Comparison of ENCODE assay signal across 9 mouse cellular contexts in genomic region chr3:87809322-87809962, GRCm38 (mm10). TPM values are rescaled to one million over a fixed set of nuclear protein-coding genes. Genes with fewer than 3 reads are reported as not detected.
A peak's percentile ranks its signal among the peaks of the same experiment; 100 is the strongest.
DNase-seq lines count a peak whose midpoint lies in the region; ATAC-seq lines count a peak whose summit lies in the region.
"Had no signal": no experiment of that assay in that cellular context is flagged by ENCODE, and none has a peak within 500 bp of the region (broad histone marks: within the 10 kb centered on the region; RNA-seq: fewer than 3 reads in every experiment).

No protein-coding gene starts in this region.

- no peak overlapping the region for H3K27ac ChIP-seq in hindbrain, embryonic 11.5 days (ENCODE audit: low read depth, low read length)

- H3K9ac ChIP-seq in hindbrain, embryonic 11.5 days (ENCODE audit: low read depth, low read length) = no peak overlapping the region

- peak overlapping the region; percentile 14; the same call in 1 of the 2 replicates for H3K4me2 ChIP-seq in hindbrain, embryonic 11.5 days (replicated peaks; ENCODE audit: low read depth, low read length)

- peak overlapping the region; percentile 56 for H3K4me3 ChIP-seq in megakaryocyte, embryonic 14.5 days (replicated peaks)
- peak overlapping the region; percentile 8; the same call in 1 of the 2 replicates for H3K4me3 ChIP-seq in hindbrain, embryonic 11.5 days (ENCODE audit: low read depth, low read length)
- H3K4me3 ChIP-seq: myocyte had no signal

- DNase-seq in hindbrain, embryonic 11.5 days (ENCODE audit: low spot score) = no peak
- peak; percentile 21 for DNase-seq in liver
- DNase-seq in gastrocnemius, postnatal 36 days = no peak
- DNase-seq in frontal cortex, postnatal 10 days (ENCODE audit: low spot score in 2 of 2) = no peak

- WGBS in hindbrain, embryonic 11.5 days = 8% methylated on average over 28 of the region's 28 CpGs

- H3K27me3 ChIP-seq in megakaryocyte, embryonic 14.5 days (replicated peaks) = peaks cover 97% of the 10 kb centered on the region
- peaks cover 50% of the 10 kb centered on the region for H3K27me3 ChIP-seq in hindbrain, embryonic 11.5 days (ENCODE audit: control insufficient read depth, insufficient read depth, low read length)

- H3K36me3 ChIP-seq in megakaryocyte, embryonic 14.5 days (replicated peaks; ENCODE audit: low read length) = no peaks in the 10 kb centered on the region
- no peaks in the 10 kb centered on the region for H3K36me3 ChIP-seq in hindbrain, embryonic 11.5 days (ENCODE audit: control insufficient read depth, insufficient read depth, low read length)

- intact Hi-C loops in gastrocnemius, postnatal 36 days (cut with DNase I) = no loop called here

- no peak for ATAC-seq in megakaryocyte, adult 5-6 weeks (ENCODE audit: poor library complexity, severe bottlenecking)
- peak; percentile 54; the same call in 1 of the 2 replicates for ATAC-seq in hindbrain, embryonic 11.5 days (ENCODE audit: low FRiP score)
- ATAC-seq in frontal cortex, adult (ENCODE audit: low TSS enrichment) = no peak; the same call in 1 of the 2 replicates

- peaks cover 25% of the 10 kb centered on the region for H3K4me1 ChIP-seq in megakaryocyte, embryonic 14.5 days
- peaks cover 4% of the 10 kb centered on the region; the same call in 1 of the 2 replicates for H3K4me1 ChIP-seq in hindbrain, embryonic 11.5 days (replicated peaks; ENCODE audit: control insufficient read depth, insufficient read depth, low read length)

- H3K9me3 ChIP-seq in megakaryocyte, embryonic 14.5 days = no peaks in the 10 kb centered on the region
- no peaks in the 10 kb centered on the region for H3K9me3 ChIP-seq in hindbrain, embryonic 11.5 days (ENCODE audit: control insufficient read depth, low read length)

RNA-seq across cellular contexts. Expression of gene Insrr, which starts 12.7 kb away (rescaled TPM):
- not detected in 2 replicates for polyA plus RNA-seq in megakaryocyte, embryonic 14.5 days (2012; ENCODE audit: insufficient read depth, low replicate concordance)
- not detected in 2 replicates for total RNA-seq in megakaryocyte, adult 5-6 weeks (2015)
- total RNA-seq in megakaryocyte, adult 5-6 weeks (2017) = not detected in 2 replicates
- polyA plus RNA-seq in hindbrain, embryonic 11.5 days (2014; fragmentation: Nextera tagmentation; extraction: Ambion mirVana) = 0.36 and 0.83 TPM in 2 replicates
- not detected for total RNA-seq in gastrocnemius, postnatal 36 days (2021)
- total RNA-seq: gastrocnemius, adult 18-20 months had no signal
- polyA plus RNA-seq: myocyte had no signal

RNA-seq across cellular contexts. Expression of gene Ntrk1, which starts 14.5 kb away (rescaled TPM):
- not detected in 2 replicates for polyA plus RNA-seq in megakaryocyte, embryonic 14.5 days (2012; ENCODE audit: insufficient read depth, low replicate concordance)
- not detected in 2 replicates for total RNA-seq in megakaryocyte, adult 5-6 weeks (2015)
- not detected in 2 replicates for total RNA-seq in megakaryocyte, adult 5-6 weeks (2017)
- polyA plus RNA-seq in hindbrain, embryonic 11.5 days (2014; fragmentation: Nextera tagmentation; extraction: Ambion mirVana) = 6.7 and 8.5 TPM in 2 replicates
- not detected for total RNA-seq in gastrocnemius, postnatal 36 days (2021)
- total RNA-seq: gastrocnemius, adult 18-20 months had no signal
- polyA plus RNA-seq: myocyte had no signal

RNA-seq across cellular contexts. Expression of gene Pear1, which starts 14.7 kb away (rescaled TPM):
- polyA plus RNA-seq in megakaryocyte, embryonic 14.5 days (2012; ENCODE audit: insufficient read depth, low replicate concordance) = 164 and 715 TPM in 2 replicates
- 1.9 and 4.8 TPM in 2 replicates for total RNA-seq in megakaryocyte, adult 5-6 weeks (2015)
- total RNA-seq in megakaryocyte, adult 5-6 weeks (2017) = 0.77 and 2.6 TPM in 2 replicates
- polyA plus RNA-seq in hindbrain, embryonic 11.5 days (2014; fragmentation: Nextera tagmentation; extraction: Ambion mirVana) = 8.6 and 10.1 TPM in 2 replicates
- 1 to 10 TPM; 4.8 to 8.3 TPM for total RNA-seq in gastrocnemius, postnatal 36 days (2021)

RNA-seq across cellular contexts. Expression of gene Sh2d2a, which starts 37.1 kb away (rescaled TPM):
- polyA plus RNA-seq in megakaryocyte, embryonic 14.5 days (2012; ENCODE audit: insufficient read depth, low replicate concordance) = 0.12 TPM in 1 of 2 replicates, not detected in the other
- total RNA-seq in megakaryocyte, adult 5-6 weeks (2015) = 1.9 and 2.7 TPM in 2 replicates
- total RNA-seq in megakaryocyte, adult 5-6 weeks (2017) = 0.70 and 1.4 TPM in 2 replicates
- polyA plus RNA-seq in hindbrain, embryonic 11.5 days (2014; fragmentation: Nextera tagmentation; extraction: Ambion mirVana) = not detected in 2 replicates
- under 1 TPM in 1 of 2 experiments, not detected in 1; 0.13 TPM for total RNA-seq in gastrocnemius, postnatal 36 days (2021)
- total RNA-seq: gastrocnemius, adult 18-20 months had no signal
- polyA plus RNA-seq: myocyte had no signal
